Comparison of ENCODE assay signal across 9 mouse cellular contexts in genomic region chrX:142554161-142554560, GRCm38 (mm10).
DNase-seq lines count a peak whose midpoint lies in the region; ATAC-seq and TF ChIP-seq lines count a peak whose summit lies in the region.
"Had no signal": no experiment of that assay in that cellular context is flagged by ENCODE, and none has a peak within 500 bp of the region (broad histone marks: within the 10 kb centered on the region; RNA-seq: fewer than 3 reads in every experiment).

No protein-coding gene starts in this region.

- WGBS in forebrain, postnatal 0 days, result 22% methylated on average over 5 of the region's 5 CpGs
- WGBS in forebrain, embryonic 13.5 days, result 20% methylated on average over 5 of the region's 5 CpGs
- WGBS in midbrain, postnatal 0 days, result 21% methylated on average over 5 of the region's 5 CpGs
- WGBS in midbrain, embryonic 15.5 days, result 24% methylated on average over 5 of the region's 5 CpGs

- H3K9ac ChIP-seq in forebrain, postnatal 0 days, result no peak overlapping the region
- H3K9ac ChIP-seq in forebrain, embryonic 13.5 days, result no peak overlapping the region
- no peak overlapping the region for H3K9ac ChIP-seq in midbrain, postnatal 0 days (replicated peaks; ENCODE audit: low read length, poor library complexity, severe bottlenecking)
- no peak overlapping the region for H3K9ac ChIP-seq in midbrain, embryonic 15.5 days
- H3K9ac ChIP-seq: liver, embryonic 13.5 days had no signal

- peak; percentile 72 for TF ChIP-seq CTCF in forebrain, postnatal 0 days (IDR thresholded peaks at IDR 0.05; ENCODE audit: low read depth)
- TF ChIP-seq CTCF in midbrain, postnatal 0 days (IDR thresholded peaks at IDR 0.05), result peak; percentile 76

- no peak overlapping the region for H3K27ac ChIP-seq in forebrain, postnatal 0 days (ENCODE audit: low read depth, low read length)
- H3K27ac ChIP-seq in forebrain, embryonic 13.5 days, result no peak overlapping the region
- no peak overlapping the region for H3K27ac ChIP-seq in midbrain, postnatal 0 days (ENCODE audit: low read depth, low read length)
- H3K27ac ChIP-seq in midbrain, embryonic 15.5 days, result no peak overlapping the region
- H3K27ac ChIP-seq: liver, embryonic 13.5 days had no signal

- no peak overlapping the region for H3K4me3 ChIP-seq in forebrain, postnatal 0 days (ENCODE audit: low read depth, low read length)
- no peak overlapping the region for H3K4me3 ChIP-seq in forebrain, embryonic 13.5 days
- no peak overlapping the region for H3K4me3 ChIP-seq in midbrain, postnatal 0 days (ENCODE audit: low read depth, low read length)
- no peak overlapping the region for H3K4me3 ChIP-seq in midbrain, embryonic 15.5 days
- H3K4me3 ChIP-seq: liver, embryonic 13.5 days had no signal

- no peaks in the 10 kb centered on the region for H3K4me1 ChIP-seq in forebrain, postnatal 0 days (ENCODE audit: insufficient read depth)
- no peaks in the 10 kb centered on the region for H3K4me1 ChIP-seq in forebrain, embryonic 13.5 days
- H3K4me1 ChIP-seq in midbrain, postnatal 0 days (ENCODE audit: insufficient read depth, low read length), result no peaks in the 10 kb centered on the region
- H3K4me1 ChIP-seq in midbrain, embryonic 15.5 days, result no peaks in the 10 kb centered on the region
- H3K4me1 ChIP-seq: liver, embryonic 13.5 days had no signal

- no peaks in the 10 kb centered on the region for H3K9me3 ChIP-seq in forebrain, postnatal 0 days (ENCODE audit: low read length)
- no peaks in the 10 kb centered on the region for H3K9me3 ChIP-seq in forebrain, embryonic 13.5 days (replicated peaks)
- no peaks in the 10 kb centered on the region for H3K9me3 ChIP-seq in midbrain, postnatal 0 days (ENCODE audit: low read length)
- H3K9me3 ChIP-seq in midbrain, embryonic 15.5 days, result no peaks in the 10 kb centered on the region
- H3K9me3 ChIP-seq: liver, embryonic 13.5 days had no signal

- peak; percentile 48 for DNase-seq in forebrain, postnatal 0 days
- DNase-seq in midbrain, postnatal 0 days (ENCODE audit: low spot score), result peak; percentile 29
- peak; percentile 60 to 70 for DNase-seq in cerebellum, postnatal 10 days
- peak; percentile 20 to 37 for DNase-seq in kidney, adult 8-10 months
- DNase-seq in right cerebral cortex, postnatal 14 days, result peak; percentile 16
- DNase-seq in neural tube, embryonic 10.5 days (ENCODE audit: extremely low spot score, low spot score), result no peak
- DNase-seq: liver, embryonic 13.5 days had no signal

- H3K4me2 ChIP-seq in forebrain, postnatal 0 days (ENCODE audit: low read depth), result no peak overlapping the region
- H3K4me2 ChIP-seq in forebrain, embryonic 13.5 days, result no peak overlapping the region
- H3K4me2 ChIP-seq in midbrain, postnatal 0 days (ENCODE audit: low read depth, low read length, poor library complexity, severe bottlenecking), result no peak overlapping the region
- H3K4me2 ChIP-seq in midbrain, embryonic 15.5 days, result no peak overlapping the region
- H3K4me2 ChIP-seq: liver, embryonic 13.5 days had no signal

- H3K36me3 ChIP-seq in forebrain, postnatal 0 days (ENCODE audit: insufficient read depth), result no peaks in the 10 kb centered on the region
- no peaks in the 10 kb centered on the region for H3K36me3 ChIP-seq in forebrain, embryonic 13.5 days (ENCODE audit: poor library complexity, severe bottlenecking)
- no peaks in the 10 kb centered on the region for H3K36me3 ChIP-seq in midbrain, postnatal 0 days (ENCODE audit: insufficient read depth, low read length)
- no peaks in the 10 kb centered on the region for H3K36me3 ChIP-seq in midbrain, embryonic 15.5 days (replicated peaks)
- H3K36me3 ChIP-seq: liver, embryonic 13.5 days had no signal

- no peaks in the 10 kb centered on the region for H3K27me3 ChIP-seq in forebrain, postnatal 0 days (ENCODE audit: insufficient read depth, low read length)
- no peaks in the 10 kb centered on the region for H3K27me3 ChIP-seq in forebrain, embryonic 13.5 days
- H3K27me3 ChIP-seq in midbrain, postnatal 0 days (ENCODE audit: insufficient read depth, low read length), result 0 out of 2 replicates have a peak, but pooled peaks cover 5% of the 10 kb centered on the region
- no peaks in the 10 kb centered on the region for H3K27me3 ChIP-seq in midbrain, embryonic 15.5 days (replicated peaks)
- H3K27me3 ChIP-seq: liver, embryonic 13.5 days had no signal

- ATAC-seq in forebrain, postnatal 0 days, result peak; percentile 48; the same call in 1 of the 2 replicates
- no peak for ATAC-seq in forebrain, embryonic 13.5 days
- ATAC-seq in midbrain, postnatal 0 days (ENCODE audit: low FRiP score), result no peak
- ATAC-seq in midbrain, embryonic 15.5 days (replicated peaks), result no peak
